Mouse (Mus musculus): ENCODE data around the gene Sinhcaf. TPM values are rescaled to one million over a fixed set of nuclear protein-coding genes. Genes with fewer than 3 reads are reported as not detected.
A peak's percentile ranks its signal among the peaks of the same experiment; 100 is the strongest.

The Sinhcaf gene
- polyA plus RNA-seq, 1 experiment from 2014 or later = 23.0 TPM

GRCm38 (mm10) chr6:148961285-148961684 lies 15.0 kb upstream of the Sinhcaf start:
- H3K4me2 ChIP-seq (replicated peaks; ENCODE audit: low read depth) = no peak overlapping the region
- H3K4me3 ChIP-seq (ENCODE audit: low read depth, low read length) = no peak overlapping the region
- no peak for TF ChIP-seq CTCF (IDR thresholded peaks at IDR 0.05; ENCODE audit: low read depth)
- ATAC-seq = no peak
- H3K27me3 ChIP-seq (replicated peaks; ENCODE audit: control insufficient read depth, insufficient read depth, low read length) = no peaks in the 10 kb centered on the region
- H3K9ac ChIP-seq (ENCODE audit: low read depth, low read length) = no peak overlapping the region
- no peaks in the 10 kb centered on the region for H3K36me3 ChIP-seq (ENCODE audit: control insufficient read depth, insufficient read depth)
- H3K27ac ChIP-seq (ENCODE audit: low read depth, low read length) = no peak overlapping the region
- no peaks in the 10 kb centered on the region for H3K4me1 ChIP-seq (replicated peaks; ENCODE audit: control insufficient read depth, insufficient read depth, low read length)
- no peaks in the 10 kb centered on the region for H3K9me3 ChIP-seq (ENCODE audit: control insufficient read depth)
- 29% methylated on average over 1 of the region's 1 CpGs for WGBS

GRCm38 (mm10) chr6:148959540-148960238 lies 13.4 kb upstream of the Sinhcaf start:
- no peaks in the 10 kb centered on the region for H3K4me1 ChIP-seq (replicated peaks; ENCODE audit: control insufficient read depth, insufficient read depth, low read length)
- no peaks in the 10 kb centered on the region for H3K27me3 ChIP-seq (replicated peaks; ENCODE audit: control insufficient read depth, insufficient read depth, low read length)
- no peak overlapping the region for H3K4me3 ChIP-seq (ENCODE audit: low read depth, low read length)
- no peak overlapping the region for H3K27ac ChIP-seq (ENCODE audit: low read depth, low read length)
- H3K36me3 ChIP-seq (ENCODE audit: control insufficient read depth, insufficient read depth) = no peaks in the 10 kb centered on the region
- no peak overlapping the region for H3K9ac ChIP-seq (ENCODE audit: low read depth, low read length)
- 35% methylated on average over 4 of the region's 4 CpGs for WGBS
- no peaks in the 10 kb centered on the region for H3K9me3 ChIP-seq (ENCODE audit: control insufficient read depth)
- H3K4me2 ChIP-seq (replicated peaks; ENCODE audit: low read depth) = no peak overlapping the region
- TF ChIP-seq CTCF (IDR thresholded peaks at IDR 0.05; ENCODE audit: low read depth) = no peak
- ATAC-seq = no peak

- Histone ChIP-seq H3K4me2 (replicated peaks; ENCODE audit: low read depth) (no peak overlapping the region), H3K4me3 (ENCODE audit: low read depth, low read length) (no peak overlapping the region), H3K27me3 (replicated peaks; ENCODE audit: control insufficient read depth, insufficient read depth, low read length) (no peaks in the 10 kb centered on the region), H3K9ac (ENCODE audit: low read depth, low read length) (no peak overlapping the region), H3K4me1 (replicated peaks; ENCODE audit: control insufficient read depth, insufficient read depth, low read length) (no peaks in the 10 kb centered on the region), H3K36me3 (ENCODE audit: control insufficient read depth, insufficient read depth) (no peaks in the 10 kb centered on the region), H3K27ac (ENCODE audit: low read depth, low read length) (no peak overlapping the region), H3K9me3 (ENCODE audit: control insufficient read depth) (no peaks in the 10 kb centered on the region)
- 94% methylated on average over 1 of the region's 1 CpGs for WGBS
- TF ChIP-seq CTCF (IDR thresholded peaks at IDR 0.05; ENCODE audit: low read depth) = peak; percentile 42; the same call in 1 of the 2 replicates
- ATAC-seq = no peak
Measured at GRCm38 (mm10) chr6:148958712-148959111, 12.4 kb upstream of the Sinhcaf start.

- Histone ChIP-seq H3K4me3 (ENCODE audit: low read depth, low read length) (no peak overlapping the region), H3K9me3 (ENCODE audit: control insufficient read depth) (no peaks in the 10 kb centered on the region), H3K4me1 (replicated peaks; ENCODE audit: control insufficient read depth, insufficient read depth, low read length) (no peaks in the 10 kb centered on the region), H3K4me2 (replicated peaks; ENCODE audit: low read depth) (no peak overlapping the region), H3K9ac (ENCODE audit: low read depth, low read length) (no peak overlapping the region), H3K27me3 (replicated peaks; ENCODE audit: control insufficient read depth, insufficient read depth, low read length) (no peaks in the 10 kb centered on the region), H3K36me3 (ENCODE audit: control insufficient read depth, insufficient read depth) (no peaks in the 10 kb centered on the region), H3K27ac (ENCODE audit: low read depth, low read length) (no peak overlapping the region)
- no peak for ATAC-seq
- 83% methylated on average over 3 of the region's 3 CpGs for WGBS
- TF ChIP-seq CTCF (IDR thresholded peaks at IDR 0.05; ENCODE audit: low read depth) = no peak
Measured at GRCm38 (mm10) chr6:148957046-148957445, 10.8 kb upstream of the Sinhcaf start.

GRCm38 (mm10) chr6:148955641-148956420 lies 9.6 kb upstream of the Sinhcaf start:
- Histone ChIP-seq H3K4me1 (replicated peaks; ENCODE audit: control insufficient read depth, insufficient read depth, low read length) (no peaks in the 10 kb centered on the region), H3K4me2 (replicated peaks; ENCODE audit: low read depth) (no peak overlapping the region), H3K27ac (ENCODE audit: low read depth, low read length) (no peak overlapping the region), H3K9me3 (ENCODE audit: control insufficient read depth) (no peaks in the 10 kb centered on the region), H3K9ac (ENCODE audit: low read depth, low read length) (no peak overlapping the region), H3K36me3 (ENCODE audit: control insufficient read depth, insufficient read depth) (no peaks in the 10 kb centered on the region), H3K4me3 (ENCODE audit: low read depth, low read length) (no peak overlapping the region), H3K27me3 (replicated peaks; ENCODE audit: control insufficient read depth, insufficient read depth, low read length) (no peaks in the 10 kb centered on the region)
- ATAC-seq = no peak
- no peak for TF ChIP-seq CTCF (IDR thresholded peaks at IDR 0.05; ENCODE audit: low read depth)

GRCm38 (mm10) chr6:148946881-148947405 lies 676 bp upstream of the Sinhcaf start:
- Histone ChIP-seq H3K9ac (ENCODE audit: low read depth, low read length) (peak overlapping the region; percentile 87), H3K36me3 (ENCODE audit: control insufficient read depth, insufficient read depth) (no peaks in the 10 kb centered on the region), H3K4me2 (replicated peaks; ENCODE audit: low read depth) (peak overlapping the region; percentile 91), H3K4me1 (replicated peaks; ENCODE audit: control insufficient read depth, insufficient read depth, low read length) (0 out of 2 replicates have a peak, but pooled peaks cover under 1% of the 10 kb centered on the region), H3K27ac (ENCODE audit: low read depth, low read length) (peak overlapping the region; percentile 95), H3K4me3 (ENCODE audit: low read depth, low read length) (peak overlapping the region; percentile 75), H3K27me3 (replicated peaks; ENCODE audit: control insufficient read depth, insufficient read depth, low read length) (no peaks in the 10 kb centered on the region), H3K9me3 (ENCODE audit: control insufficient read depth) (no peaks in the 10 kb centered on the region)
- 0 out of 2 replicates have a peak, but pooled peaks have one; percentile 0 for ATAC-seq
- 30% methylated on average over 11 of the region's 11 CpGs for WGBS
- TF ChIP-seq CTCF (IDR thresholded peaks at IDR 0.05; ENCODE audit: low read depth) = no peak

Data from intestine, postnatal 0 days (tissue).